Mouse (Mus musculus) inflammation-experienced regulatory T-cells, adult 6 months (primary cell): ENCODE results near the gene Nfatc4. TPM values are rescaled to one million over a fixed set of nuclear protein-coding genes. Genes with fewer than 3 reads are reported as not detected.

ENCODE experiments used
- ATAC-seq: one replicate; pipeline ENCODE4 v1.8.0; 2017
- polyA plus RNA-seq, 3 experiments: library from polyadenylated mRNA; unstranded; fragments of 100-300 nt; shearing (Covaris generic); gene quantifications; one replicate each; pipeline ENCODE4 v1.2.1; 2017

Gene Nfatc4
- not detected for polyA plus RNA-seq

- ATAC-seq: no peak
Measured at GRCm38 (mm10) chr14:55822991-55823762, at the start of gene Nfatc4. Nfatc4 (plus strand) TSS chr14:55823144.

DNA sequence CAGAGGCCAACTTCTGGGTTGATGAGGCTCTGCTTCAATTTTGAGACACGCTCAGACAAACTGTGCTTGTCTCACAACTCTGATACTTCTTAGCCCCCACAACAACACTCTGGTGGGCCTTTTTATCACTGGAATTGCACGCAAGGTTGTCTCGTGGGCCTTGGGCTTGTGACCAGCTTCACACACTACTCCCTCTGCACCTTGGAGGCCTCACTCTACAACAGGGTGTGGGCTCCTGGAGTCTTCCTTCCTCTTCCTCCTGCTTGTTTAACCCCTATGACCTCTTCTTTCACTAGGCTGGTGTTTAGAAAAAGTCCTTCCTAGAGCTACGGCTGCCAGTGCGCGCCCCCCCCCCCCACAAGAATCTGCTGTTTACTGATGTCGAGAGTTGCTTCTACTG is 46.2 kb upstream of the Nfatc4 start:
- ATAC-seq: no peak

GRCm38 (mm10) chr14:55777176-55777575 is 45.8 kb upstream of the Nfatc4 start:
- ATAC-seq: no peak

GRCm38 (mm10) chr14:55777806-55778205 is 45.1 kb upstream of the Nfatc4 start:
- no peak for ATAC-seq

GRCm38 (mm10) chr14:55778686-55779085 is 44.3 kb upstream of the Nfatc4 start:
- ATAC-seq: no peak

DNA sequence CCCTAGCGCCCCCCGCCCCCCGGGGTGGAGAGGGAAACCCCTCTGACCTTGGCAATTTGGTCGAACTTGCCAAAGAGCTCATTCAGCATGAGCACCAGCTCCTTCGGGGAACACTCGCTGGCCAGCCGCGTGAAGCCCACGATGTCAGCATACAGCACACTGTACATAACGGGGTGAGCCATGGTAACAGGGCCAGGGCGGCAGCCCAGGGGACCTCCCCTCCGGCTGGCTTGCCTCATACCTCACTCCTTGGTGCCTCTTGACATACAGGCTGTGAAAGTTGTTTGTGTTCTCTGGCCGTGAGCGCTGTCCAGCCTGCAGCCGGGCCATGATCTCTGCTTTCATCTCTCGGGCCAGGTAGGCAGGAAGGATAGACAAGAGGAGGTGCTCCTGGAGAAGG is 43.3 kb upstream of the Nfatc4 start:
- ATAC-seq: no peak

GRCm38 (mm10) chr14:55780736-55781135 is 42.2 kb upstream of the Nfatc4 start:
- ATAC-seq: no peak

DNA sequence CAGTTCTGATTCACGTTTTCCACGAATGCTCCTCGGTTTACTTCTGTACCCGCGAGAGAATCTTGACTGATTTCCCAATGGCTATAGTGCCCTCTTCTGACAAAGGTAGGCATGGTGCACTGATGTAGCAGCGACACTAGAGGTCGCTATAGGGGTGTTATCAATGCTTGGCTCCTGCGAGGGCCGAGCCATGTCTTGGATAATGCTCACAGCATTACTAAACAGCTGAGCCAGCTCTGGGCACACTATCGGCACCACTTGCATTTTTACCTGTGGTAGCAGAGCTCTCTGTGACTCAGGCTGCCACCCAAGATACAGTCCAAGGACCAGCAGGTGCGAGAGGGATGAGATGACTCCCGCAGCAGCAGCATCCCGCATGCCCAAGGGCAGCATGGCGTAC is 41.6 kb upstream of the Nfatc4 start:
- peak; percentile 84 for ATAC-seq

- no peak for ATAC-seq
Measured at GRCm38 (mm10) chr14:55782361-55782960, 40.5 kb upstream of the Nfatc4 start.

DNA sequence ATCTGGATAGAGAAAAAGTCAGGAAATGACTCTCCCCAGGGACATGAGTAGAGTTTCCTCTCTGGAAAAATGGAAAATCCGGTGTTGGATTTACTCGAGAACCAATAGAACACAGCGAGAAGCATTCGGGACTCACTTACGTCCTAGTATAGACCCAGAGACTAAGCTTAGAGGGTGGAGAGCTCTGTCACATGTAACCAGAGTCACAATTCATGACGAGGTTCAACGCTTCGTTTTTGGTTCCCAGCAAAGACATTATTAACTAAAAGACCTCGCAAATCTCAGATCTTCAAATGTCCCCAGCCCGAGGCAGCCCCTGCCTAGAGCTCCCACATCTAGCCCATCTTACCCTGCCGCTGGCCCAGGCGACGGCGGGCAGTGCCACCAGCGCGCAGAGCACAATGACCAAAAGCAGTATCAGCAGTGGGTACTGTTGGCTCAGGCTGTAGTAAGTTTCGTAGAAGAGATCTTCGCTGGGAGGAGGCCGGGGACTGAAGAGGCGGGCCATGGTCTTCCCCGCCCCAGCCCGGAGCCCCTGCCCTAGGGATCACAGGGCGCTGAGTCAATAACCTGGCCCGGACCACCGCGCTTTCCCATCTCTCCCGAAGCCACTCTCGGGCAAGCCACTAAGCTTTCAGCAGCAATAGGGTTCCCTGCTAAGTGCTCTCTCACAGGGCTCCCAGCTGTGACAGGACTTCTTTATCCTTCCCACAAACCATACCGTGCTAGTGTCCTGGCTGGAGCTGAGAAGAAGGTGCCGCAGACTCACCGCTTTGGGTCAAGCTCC is 39.6 kb upstream of the Nfatc4 start:
- no peak for ATAC-seq

- ATAC-seq: no peak
Measured at GRCm38 (mm10) chr14:55783958-55784235, 39.0 kb upstream of the Nfatc4 start, which contains the start of gene Adcy4. Adcy4 (minus strand) TSS chr14:55784095.

DNA sequence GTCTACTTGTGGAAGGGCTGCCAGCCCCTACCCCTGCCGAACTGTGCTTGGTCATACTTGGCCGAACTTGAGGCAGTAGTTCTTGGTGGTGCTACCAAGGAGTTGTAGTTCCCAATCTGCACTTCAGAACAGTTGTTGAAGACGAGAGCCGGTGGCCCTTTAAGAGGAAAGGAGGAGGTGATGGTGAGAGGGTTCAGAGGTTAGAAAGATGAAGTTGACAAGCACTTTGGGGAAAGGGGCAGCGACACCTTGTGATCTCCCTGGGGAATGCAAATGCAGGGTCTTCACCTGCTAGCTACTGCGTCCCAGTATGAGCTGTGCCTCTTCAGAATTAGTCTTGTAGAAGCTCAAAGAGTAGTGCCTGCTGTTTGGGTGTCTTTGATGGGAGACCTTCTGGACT is 37.7 kb upstream of the Nfatc4 start:
- no peak for ATAC-seq

DNA sequence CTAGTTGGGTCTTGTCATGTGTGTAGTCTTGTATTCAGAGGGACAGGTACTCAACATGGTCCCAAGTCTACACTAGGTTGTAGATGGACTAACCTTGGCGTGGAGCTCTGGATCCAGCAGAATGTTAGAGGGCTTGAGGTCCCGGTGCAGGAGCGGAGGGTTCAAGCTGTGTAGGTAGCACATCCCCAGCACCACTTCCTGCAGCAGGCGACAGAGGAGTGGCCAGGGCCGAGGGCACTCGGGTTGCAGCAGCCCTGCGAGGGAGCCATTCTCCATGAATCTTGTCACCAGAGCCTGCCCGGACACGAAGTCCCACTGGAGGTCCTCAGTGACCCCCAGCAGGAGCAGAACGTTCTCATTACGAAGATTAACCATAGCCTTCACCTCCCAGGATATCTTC is 35.2 kb upstream of the Nfatc4 start:
- no peak for ATAC-seq

GRCm38 (mm10) chr14:55788256-55789050 is 34.5 kb upstream of the Nfatc4 start, which contains the start of gene Ripk3:
Ripk3 (minus strand) TSS chr14:55788865.
- ATAC-seq: peak; percentile 97

DNA sequence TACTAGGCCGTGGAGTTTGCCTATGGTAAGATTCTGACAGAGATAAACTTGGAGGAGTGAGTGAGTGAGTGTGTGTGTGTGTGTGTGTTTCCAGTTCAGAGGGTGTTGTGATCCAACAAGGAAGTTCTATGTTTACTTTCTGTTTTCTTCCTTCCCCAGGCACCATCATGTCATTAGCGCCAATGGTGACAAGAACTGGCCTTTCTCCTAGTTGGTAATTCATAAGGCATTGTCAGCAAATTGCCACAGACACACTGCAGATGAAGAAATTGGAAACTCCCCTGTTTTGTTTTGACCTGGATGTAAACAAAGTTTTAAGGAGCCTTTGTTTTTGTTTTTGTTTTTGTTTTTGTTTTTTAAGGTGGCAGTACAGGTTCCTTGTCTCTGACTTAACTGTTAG is 29.5 kb upstream of the Nfatc4 start:
- ATAC-seq: no peak

DNA sequence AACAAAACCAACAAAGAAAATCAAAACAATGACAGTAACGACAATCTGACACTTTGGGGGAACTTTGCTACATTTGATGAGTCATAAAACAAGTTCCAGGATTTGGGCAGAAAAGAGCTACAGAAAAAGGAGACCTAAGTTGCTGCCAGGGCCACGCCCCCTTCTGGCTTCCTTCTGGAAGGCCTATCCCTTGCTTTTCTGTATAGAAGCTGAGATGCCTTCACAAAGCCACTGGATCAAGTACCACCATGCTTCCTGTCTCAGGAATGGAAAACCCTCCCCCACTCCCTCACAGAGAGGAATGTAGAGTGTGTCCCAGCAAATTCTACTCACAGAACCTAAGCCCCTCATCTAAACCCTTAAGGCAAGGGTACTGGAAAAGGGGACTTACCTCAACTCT is 29.0 kb upstream of the Nfatc4 start:
- no peak for ATAC-seq

DNA sequence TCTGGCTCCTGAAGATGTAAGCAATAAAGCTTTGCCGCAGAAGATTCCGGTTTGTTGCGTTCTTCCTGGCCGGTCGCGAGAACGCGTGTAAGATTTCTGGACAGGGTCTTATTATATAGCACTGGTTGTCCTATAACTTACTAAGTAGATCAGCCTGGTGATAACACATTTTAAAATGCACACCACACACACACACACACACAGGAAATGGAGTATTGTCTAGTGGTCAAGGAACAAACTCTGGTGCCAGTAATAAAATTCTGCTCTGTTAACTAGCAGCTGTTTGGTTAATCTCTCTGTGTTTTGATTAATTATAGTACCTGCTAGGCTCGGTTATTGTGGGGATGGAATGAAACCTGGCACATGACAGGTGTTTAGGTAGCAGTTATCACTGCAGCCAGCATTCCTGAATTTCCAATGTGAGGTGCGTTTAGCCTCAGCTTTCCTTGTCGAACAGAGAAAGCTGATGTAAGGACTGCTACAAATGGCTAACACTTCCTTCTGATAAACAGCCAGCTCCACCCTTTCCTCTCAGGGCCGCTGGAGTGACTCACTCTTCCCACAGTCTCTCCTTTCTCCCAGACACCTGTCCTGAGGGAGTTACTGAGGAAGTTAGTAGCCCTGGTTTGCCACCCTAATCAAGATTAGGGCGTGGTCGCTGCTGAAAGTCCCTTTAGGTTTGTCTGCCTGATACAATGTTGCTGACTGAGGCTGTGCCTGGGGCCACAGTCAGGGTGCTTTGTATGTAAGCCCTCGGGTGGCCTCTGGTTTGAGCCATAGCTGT is 27.4 kb upstream of the Nfatc4 start:
- ATAC-seq: no peak

DNA sequence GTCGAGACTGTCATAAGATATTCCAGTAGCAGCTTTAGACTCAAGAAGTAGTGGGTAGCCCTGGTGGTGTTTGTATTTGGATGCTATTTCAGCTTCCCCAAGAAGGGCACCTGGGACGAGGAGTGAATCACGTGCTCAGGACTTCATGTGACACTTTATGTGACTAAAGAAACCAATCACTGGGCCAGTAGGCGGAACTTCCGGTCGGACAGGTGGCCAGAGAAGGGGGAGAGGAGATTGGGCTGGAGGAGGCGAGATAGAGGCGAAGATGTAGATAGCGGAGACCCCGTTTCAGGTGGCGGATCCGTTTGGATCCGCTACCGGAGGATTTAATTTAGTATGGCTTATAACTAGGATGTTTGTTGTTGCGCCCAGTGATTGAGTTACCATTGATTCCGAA is 8.1 kb upstream of the Nfatc4 start:
- no peak for ATAC-seq

DNA sequence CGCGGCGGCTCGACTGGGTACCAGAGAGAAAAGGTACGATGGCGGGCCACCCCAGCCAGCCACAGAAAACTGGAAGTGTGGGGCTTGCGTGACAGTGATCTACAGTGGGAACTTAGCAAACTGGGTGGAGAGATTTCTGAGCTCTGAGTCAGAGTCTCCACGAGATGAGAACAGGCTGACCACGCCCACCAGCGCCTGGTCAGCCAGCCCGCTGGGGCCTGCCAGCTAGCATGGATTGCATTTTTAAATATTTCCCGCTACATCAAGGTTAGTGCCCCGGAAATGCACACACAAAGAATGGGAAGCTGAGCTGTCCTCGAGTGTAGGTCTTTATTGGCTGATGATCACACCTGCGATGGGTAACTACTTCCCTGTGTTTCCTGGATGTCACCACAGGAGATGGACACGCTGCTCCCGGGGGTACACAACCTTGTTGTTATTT is 7.6 kb upstream of the Nfatc4 start:
- no peak for ATAC-seq

DNA sequence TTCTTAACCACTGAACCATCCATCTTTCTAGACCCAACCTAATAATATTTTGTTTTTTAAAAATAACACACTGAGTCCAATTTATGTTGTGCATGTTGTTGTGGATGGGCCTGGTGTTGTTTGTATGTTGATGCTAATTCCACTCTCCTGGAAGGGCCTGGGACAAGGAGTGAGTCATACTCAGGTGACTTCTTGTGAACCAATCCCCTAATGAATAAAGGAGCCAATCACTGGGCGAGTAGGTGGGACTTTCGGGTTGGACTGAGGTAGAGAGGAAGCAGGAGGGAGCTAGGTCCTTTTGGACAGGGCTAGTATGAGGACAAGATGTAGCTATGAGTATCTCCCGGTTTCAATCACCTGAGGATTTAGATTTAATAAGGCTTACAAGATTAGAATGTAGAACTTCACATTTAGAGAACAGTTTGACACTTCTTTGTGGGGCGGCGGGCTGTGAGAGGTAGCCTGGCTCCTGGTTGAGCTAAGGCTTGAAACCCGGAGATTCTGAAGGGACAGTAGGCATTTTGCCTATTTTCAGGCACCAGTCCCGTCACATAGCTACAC is 3.0 kb upstream of the Nfatc4 start:
- no peak for ATAC-seq

- ATAC-seq: no peak
Measured at GRCm38 (mm10) chr14:55820576-55820975, 2.4 kb upstream of the Nfatc4 start.
